Mouse (Mus musculus) kidney, adult 18-20 months (tissue): ENCODE measurements at regions not wholly inside any gene's neighbourhood (a gene's known extent, or its start where the extent isn't known, plus 50 kb on each side); places are given as distances from the start of the nearest gene placed in this dataset.

Experiments used
- DNase-seq: peaks from one replicate; pipeline ENCODE4 v3.0.0; 2021

GRCm38 (mm10) chr9:14184261-14184660 lies 90.6 kb upstream of the Sesn3 start:
- DNase-seq, result peak; percentile 38

GRCm38 (mm10) chr9:14185681-14186080 lies 89.2 kb upstream of the Sesn3 start:
- no peak for DNase-seq

GRCm38 (mm10) chr9:14187753-14188152 lies 87.1 kb upstream of the Sesn3 start:
- DNase-seq, result no peak

GRCm38 (mm10) chr9:14188504-14188903 lies 86.4 kb upstream of the Sesn3 start:
- no peak for DNase-seq

- DNase-seq, result no peak
These were observed 84.2 kb upstream of the Sesn3 start for GRCm38 (mm10) chr9:14190660-14191059.

GRCm38 (mm10) chr9:14194748-14195147 lies 80.1 kb upstream of the Sesn3 start:
- no peak for DNase-seq

- DNase-seq, result no peak
These were observed 75.8 kb upstream of the Sesn3 start for GRCm38 (mm10) chr9:14199116-14199515.

GRCm38 (mm10) chr9:14199983-14200700 lies 74.7 kb upstream of the Sesn3 start:
- DNase-seq, result no peak

- DNase-seq, result no peak
These were observed 74.0 kb upstream of the Sesn3 start for GRCm38 (mm10) chr9:14200852-14201251.

- DNase-seq, result peak; percentile 46
These were observed 72.1 kb upstream of the Sesn3 start for GRCm38 (mm10) chr9:14202551-14203306.

- no peak for DNase-seq
These were observed 71.6 kb upstream of the Sesn3 start for GRCm38 (mm10) chr9:14203307-14203695.

GRCm38 (mm10) chr9:14203768-14204416 lies 71.0 kb upstream of the Sesn3 start:
- DNase-seq, result peak; percentile 49

GRCm38 (mm10) chr9:14204817-14205216 lies 70.0 kb upstream of the Sesn3 start:
- DNase-seq, result no peak

- DNase-seq, result no peak
These were observed 67.9 kb upstream of the Sesn3 start for GRCm38 (mm10) chr9:14206838-14207560.

GRCm38 (mm10) chr9:14207561-14207936 lies 67.3 kb upstream of the Sesn3 start:
- peak; percentile 16 for DNase-seq

- DNase-seq, result no peak
These were observed 61.6 kb upstream of the Sesn3 start for GRCm38 (mm10) chr9:14213283-14213682.

- DNase-seq, result peak; percentile 47
These were observed 59.6 kb upstream of the Sesn3 start for GRCm38 (mm10) chr9:14215171-14215782.

GRCm38 (mm10) chr9:14215961-14216360 lies 58.9 kb upstream of the Sesn3 start:
- no peak for DNase-seq

- DNase-seq, result no peak
These were observed 51.9 kb upstream of the Sesn3 start for GRCm38 (mm10) chr9:14222936-14223335.
